Mouse (Mus musculus): ENCODE measurements around the gene Dnah12.

GRCm38 (mm10) chr14:26881700-26882099, 188.6 kb downstream of the Dnah12 start:
- no peak for TF ChIP-seq POLR2A (IDR thresholded peaks at IDR 0.05; ENCODE audit: extremely low read depth, insufficient read depth, low read length)
- TF ChIP-seq CTCF (IDR thresholded peaks at IDR 0.05; ENCODE audit: low read depth, low read length) = no peak
